Mouse (Mus musculus) bone marrow, adult 2 months (tissue): ENCODE measurements around the gene Glb1.

Source experiments
- CTCF ChIP-seq: fragments of 200-500 bp; IDR thresholded peaks from 2 replicates; pipeline ENCODE4 v1.5.1; 2011; ENCODE audit warnings: low read length, control low read depth; ENCODE audit not compliant: control insufficient read depth, insufficient read depth
- POLR2A ChIP-seq: fragments of 200-500 bp; IDR thresholded peaks from 2 replicates; pipeline ENCODE4 v1.6.1; 2011; ENCODE audit warnings: low read depth, mild to moderate bottlenecking, control low read depth, low read length, borderline replicate concordance; ENCODE audit not compliant: control insufficient read depth

DNA sequence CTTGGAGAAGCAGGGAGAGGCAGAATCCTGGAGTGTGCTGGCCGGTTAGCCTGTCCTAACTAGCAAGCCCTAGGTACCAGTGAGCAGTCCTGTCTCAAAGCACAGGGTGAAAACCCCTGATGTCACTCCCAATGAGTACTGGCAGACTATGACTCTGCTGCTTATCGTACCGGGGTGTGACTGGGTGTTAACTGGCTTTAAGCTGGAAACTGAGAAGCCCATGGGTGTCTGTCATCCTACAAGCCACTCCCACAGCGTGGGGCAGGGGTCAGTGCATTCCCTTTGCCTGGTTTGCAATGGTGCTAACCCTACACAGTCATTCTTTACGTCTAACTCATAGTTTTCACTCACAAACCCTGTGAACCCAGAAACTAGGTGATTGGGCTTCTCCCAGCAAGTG, 67.3 kb downstream of the Glb1 start:
- TF ChIP-seq CTCF: no peak
- TF ChIP-seq POLR2A: no peak
